Mouse (Mus musculus): ENCODE results near the gene Tmem164.

Tmem164 gene

DNA sequence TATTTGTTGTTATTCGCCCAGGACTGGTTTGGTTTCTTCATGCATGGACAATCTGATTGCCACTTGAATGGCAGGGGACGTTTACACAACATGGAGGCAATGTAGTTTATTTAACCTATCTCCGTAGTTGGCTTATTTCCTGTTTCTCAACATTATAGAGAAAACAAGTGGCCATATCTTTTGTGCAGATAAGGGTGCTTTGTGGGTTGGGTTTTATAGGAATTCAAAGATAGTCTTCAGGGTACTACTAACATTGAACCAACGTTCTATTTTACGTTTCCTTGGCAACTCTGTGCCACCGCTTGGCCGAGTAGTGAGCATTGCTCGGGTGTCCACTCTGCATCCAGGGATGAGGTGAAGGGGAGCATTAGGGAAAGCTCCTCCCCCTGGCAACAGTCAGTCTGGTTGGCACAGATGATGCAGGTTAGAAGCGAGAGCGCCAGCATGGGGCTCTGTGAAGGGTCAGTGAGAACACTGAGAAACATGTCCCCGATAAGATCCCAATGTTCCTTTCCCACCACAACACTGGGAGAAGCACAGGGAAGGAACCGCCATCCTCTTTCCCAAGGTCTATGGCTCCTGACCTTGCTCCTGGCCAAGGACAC is 148.8 kb downstream of the Tmem164 start:
- no peak for DNase-seq (ENCODE audit: low spot score)

GRCm38 (mm10) chrX:142830572-142830971 is 149.4 kb downstream of the Tmem164 start:
- no peak for DNase-seq (ENCODE audit: low spot score)

DNA sequence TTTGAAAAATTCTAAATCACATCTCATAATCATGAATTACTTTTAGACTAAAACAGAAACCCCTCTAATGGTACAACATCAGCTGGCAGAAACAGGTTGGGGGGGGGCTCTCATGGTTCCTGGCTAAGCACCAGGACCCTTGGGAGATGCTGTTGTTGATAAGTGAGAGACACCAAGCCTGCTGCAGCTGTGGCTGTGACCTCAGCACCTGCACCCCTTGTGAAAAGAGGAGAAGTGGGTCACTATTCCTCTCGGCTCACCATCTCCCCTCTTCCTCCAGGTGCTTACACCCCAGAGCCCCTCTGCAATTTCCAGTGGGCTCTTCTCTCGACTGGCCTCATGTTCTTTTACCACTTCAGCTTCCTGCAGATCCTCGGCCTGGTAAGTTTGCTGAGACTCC is 151.0 kb downstream of the Tmem164 start:
- DNase-seq (ENCODE audit: low spot score): no peak

DNA sequence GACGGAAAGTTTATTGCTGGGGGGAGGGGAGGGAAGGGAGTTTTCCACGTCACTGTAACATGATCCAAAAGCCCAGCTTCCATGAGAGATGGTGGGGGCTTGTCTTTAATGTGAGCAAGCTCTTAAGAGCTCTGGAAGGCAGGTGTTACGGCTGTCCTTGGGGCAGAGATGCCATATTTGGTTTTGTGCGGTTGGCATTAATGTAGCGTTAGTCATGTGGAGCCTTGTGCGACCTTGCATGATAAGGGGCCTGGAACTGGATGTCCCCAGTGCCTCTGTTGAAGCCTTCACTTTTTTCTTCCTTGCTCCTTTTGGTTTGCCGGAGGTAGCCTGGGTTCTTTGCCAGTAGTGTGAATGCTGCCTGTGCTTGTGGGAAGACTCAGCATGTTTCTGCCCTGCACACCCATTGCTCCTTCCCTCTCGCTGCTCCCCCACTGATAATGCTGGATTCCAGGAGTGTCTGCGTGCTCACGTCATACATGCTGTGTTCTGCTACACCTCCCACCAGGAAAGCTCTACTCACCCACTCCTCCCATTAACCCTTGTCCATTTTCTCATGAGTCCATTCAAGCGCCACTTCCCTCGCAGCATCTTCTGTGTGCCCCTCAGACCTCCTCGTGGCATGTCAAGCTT is 152.1 kb downstream of the Tmem164 start:
- no peak for DNase-seq (ENCODE audit: low spot score)

- no peak for DNase-seq (ENCODE audit: low spot score)
Observed at GRCm38 (mm10) chrX:142834807-142835206, 153.6 kb downstream of the Tmem164 start.

- no peak for DNase-seq (ENCODE audit: low spot score)
Observed at GRCm38 (mm10) chrX:142836399-142836798, 155.2 kb downstream of the Tmem164 start.

DNA sequence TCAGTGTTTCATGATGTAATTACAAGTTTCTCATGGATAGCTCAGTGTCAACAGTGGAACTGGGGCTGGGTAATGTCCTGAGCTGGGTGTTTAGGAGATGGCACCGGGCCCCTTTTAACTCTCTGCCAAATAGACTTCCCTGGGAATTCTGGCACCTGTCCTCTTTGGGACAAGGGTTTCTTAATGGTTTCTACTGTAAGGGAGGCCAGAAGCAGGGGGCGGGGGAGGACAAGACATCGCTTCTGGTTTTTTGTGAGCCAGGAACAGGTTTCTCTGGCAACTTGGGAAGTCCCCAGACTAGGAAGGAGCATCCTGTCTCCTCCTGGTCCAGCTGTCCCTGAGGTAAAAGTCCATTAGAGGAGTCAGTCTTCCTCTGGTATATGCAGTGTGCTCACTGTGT is 156.1 kb downstream of the Tmem164 start:
- DNase-seq (ENCODE audit: low spot score): no peak

- DNase-seq (ENCODE audit: low spot score): no peak
Observed at GRCm38 (mm10) chrX:142838841-142839240, 157.6 kb downstream of the Tmem164 start.

- DNase-seq (ENCODE audit: low spot score): no peak
Observed at GRCm38 (mm10) chrX:142839411-142839810, 158.2 kb downstream of the Tmem164 start.

DNA sequence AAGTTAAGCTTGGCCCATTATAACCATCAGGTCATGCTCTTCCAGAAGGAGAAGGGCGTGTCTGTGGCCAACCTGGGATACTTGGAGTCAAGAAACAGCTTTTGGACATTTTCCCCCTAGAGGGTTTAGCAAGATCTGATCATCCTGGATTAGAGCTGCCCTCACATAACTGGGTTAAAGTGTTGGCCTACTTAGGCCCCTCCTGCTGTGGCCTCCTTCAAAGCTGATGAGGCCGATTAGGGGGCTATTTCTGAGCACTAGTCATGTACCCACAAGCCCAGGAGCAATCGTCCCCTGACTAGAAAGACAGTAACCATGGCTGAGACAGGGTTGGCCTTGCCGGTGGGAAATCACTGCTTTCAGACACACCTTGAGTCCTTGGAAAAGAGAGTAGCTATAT is 160.7 kb downstream of the Tmem164 start:
- no peak for DNase-seq (ENCODE audit: low spot score)

GRCm38 (mm10) chrX:142846266-142846665 is 165.1 kb downstream of the Tmem164 start:
- DNase-seq (ENCODE audit: low spot score): no peak

- DNase-seq (ENCODE audit: low spot score): no peak
Observed at GRCm38 (mm10) chrX:142848032-142848431, 166.8 kb downstream of the Tmem164 start.

DNA sequence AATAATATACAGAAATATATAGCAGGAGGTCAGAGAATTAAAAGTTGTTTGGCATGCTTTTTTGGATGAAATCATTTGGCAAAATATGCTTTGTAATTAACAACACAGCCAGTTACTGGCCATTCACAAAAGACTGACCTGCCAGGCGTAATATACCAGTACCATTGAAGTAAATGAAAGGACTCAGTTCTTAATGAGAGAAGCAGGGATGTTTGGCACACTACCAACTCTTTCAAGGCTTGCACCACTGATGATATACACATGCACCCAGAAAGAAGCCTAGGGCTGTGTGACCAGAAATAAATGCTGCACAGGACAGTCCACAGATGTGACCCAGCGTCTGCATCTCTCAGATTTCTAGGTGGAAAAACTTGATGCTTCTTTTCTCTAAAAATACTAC is 188.6 kb downstream of the Tmem164 start:
- no peak for DNase-seq (ENCODE audit: low spot score)

DNA sequence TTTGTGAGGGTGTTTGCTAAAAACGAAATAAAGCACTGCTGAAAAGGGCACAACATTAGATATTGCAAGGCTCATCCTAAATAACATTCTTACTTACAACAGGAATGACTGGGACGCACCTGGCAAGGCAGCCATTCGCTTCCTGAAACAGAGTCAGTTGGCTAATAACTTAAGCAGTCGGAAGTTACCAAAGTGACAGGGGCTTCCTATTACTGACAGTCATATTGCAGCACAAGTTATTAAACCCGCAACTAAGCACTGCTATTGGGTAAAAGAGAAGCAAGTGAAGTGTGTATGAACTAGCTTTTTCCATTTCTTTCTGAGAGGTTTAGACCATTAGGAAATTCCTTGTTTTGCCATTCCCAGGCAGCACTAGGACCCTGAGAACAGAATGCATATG is 201.0 kb downstream of the Tmem164 start:
- DNase-seq (ENCODE audit: low spot score): no peak

DNA sequence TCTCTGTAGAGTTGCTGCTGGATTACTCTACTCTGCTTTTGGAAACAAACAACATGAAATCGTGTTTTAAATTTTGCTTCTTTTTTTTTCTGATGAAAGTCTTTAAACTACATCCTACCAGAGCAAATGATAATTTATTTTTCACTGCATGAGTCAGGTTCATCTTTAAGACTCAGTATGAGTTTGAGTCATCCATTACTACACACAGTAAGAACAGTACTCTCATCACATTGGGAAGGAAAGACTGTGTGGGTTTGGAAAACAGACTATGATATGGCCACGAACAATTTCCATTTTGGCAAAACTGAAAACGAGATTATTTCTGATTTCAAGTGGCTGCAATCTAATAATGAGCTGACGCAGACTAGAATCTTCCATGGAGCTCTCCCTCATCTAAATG is 202.4 kb downstream of the Tmem164 start:
- DNase-seq (ENCODE audit: low spot score): no peak

DNA sequence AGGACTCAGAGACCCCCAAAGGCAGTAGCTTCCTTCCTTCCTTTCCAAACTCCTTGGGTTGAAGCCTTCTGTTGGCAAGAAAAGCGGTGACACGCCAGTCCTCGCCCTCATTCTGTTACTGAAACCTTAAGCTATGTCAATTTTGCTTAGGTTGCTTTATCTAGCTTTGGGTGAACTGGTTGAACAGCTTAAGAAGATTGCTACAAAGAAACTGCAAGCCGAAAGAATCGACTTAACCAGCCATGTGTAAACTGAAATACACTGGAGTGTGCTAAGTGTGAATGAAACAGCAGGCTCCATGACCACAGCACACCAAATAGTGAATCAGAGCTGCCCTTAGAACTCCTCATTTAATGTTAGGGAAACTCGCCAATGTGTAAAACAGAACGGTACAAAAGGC is 204.8 kb downstream of the Tmem164 start:
- DNase-seq (ENCODE audit: low spot score): no peak

Data from urinary bladder, postnatal 14 days (tissue).